Mouse (Mus musculus) B cell, adult 62 days (primary cell): ENCODE results near the gene Vmn2r60. TPM values are rescaled to one million over a fixed set of nuclear protein-coding genes. Genes with fewer than 3 reads are reported as not detected.

Experiments used
- total RNA-seq: library from RNA; stranded (reverse); gene quantifications from 4 replicates; pipeline ENCODE4 v1.2.4, GENCODE M21; 2023

Vmn2r60 gene
- 0.06 TPM in 1 of 4 replicates, not detected in the others for total RNA-seq

GRCm38 (mm10) chr7:42107470-42107869, at the start of gene Vmn2r60:
Gene Vmn2r60, plus strand, starts transcription at chr7:42107770.

GRCm38 (mm10) chr7:42058923-42059322, 48.6 kb upstream of the Vmn2r60 start, which contains the start of gene Vmn2r59:
Gene Vmn2r59, minus strand, starts transcription at chr7:42059023.

Other genes with a start within 250 kb of the Vmn2r60 start
- not detected in 4 replicates for gene Vmn2r58, start 235.1 kb upstream of the Vmn2r60 start, total RNA-seq
- gene Vmn2r59, start 48.7 kb upstream of the Vmn2r60 start, total RNA-seq, result not detected in 4 replicates
- gene Vmn2r61, start 152.3 kb downstream of the Vmn2r60 start, total RNA-seq, result not detected in 4 replicates